Mouse (Mus musculus) heart, adult 11 months (tissue): ENCODE results near the gene Kdm5d.

ENCODE experiments used
- DNase-seq: peaks from one replicate; pipeline ENCODE4 v3.0.0; 2022

Gene Kdm5d

DNA sequence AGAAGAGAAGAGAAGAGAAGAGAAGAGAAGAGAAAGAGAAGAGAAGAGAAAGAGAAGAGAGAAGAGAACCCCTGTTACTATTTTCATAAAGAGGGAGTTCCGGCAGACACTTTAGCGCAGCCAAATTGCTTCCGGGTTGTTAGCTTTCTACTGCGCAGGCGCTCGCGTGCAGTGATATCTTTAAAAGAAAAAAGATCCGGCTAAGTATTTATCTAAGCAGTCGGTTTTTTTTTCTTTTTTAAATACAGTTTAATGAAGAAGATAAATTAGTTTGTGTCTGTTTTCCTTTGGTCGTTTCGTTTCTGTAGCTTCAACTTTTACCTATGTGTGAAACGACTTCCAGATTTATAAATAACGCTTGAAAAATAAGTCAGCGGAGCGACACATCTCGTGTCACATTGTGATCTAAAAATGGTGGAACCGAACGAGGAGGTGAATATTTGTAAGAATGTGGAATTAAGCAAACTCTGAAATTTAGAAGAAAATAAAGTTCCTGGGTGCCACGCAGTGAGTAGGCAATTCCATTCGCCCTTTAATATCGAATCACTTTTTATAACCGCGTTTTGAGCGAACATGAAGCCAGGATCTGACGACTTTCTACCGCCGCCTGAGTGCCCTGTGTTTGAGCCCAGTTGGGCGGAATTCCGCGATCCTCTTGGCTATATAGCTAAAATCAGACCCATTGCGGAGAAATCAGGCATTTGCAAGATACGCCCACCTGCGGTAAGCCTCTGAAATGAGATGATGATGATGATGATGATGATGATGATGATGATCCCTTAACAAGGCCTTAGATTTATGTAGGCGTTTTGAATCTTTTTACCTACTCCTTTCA lies at the start of gene Kdm5d:
Gene Kdm5d (plus strand): TSS at position 396 of the 835 bp plus-strand sequence.
- DNase-seq, result peak; percentile 92

DNA sequence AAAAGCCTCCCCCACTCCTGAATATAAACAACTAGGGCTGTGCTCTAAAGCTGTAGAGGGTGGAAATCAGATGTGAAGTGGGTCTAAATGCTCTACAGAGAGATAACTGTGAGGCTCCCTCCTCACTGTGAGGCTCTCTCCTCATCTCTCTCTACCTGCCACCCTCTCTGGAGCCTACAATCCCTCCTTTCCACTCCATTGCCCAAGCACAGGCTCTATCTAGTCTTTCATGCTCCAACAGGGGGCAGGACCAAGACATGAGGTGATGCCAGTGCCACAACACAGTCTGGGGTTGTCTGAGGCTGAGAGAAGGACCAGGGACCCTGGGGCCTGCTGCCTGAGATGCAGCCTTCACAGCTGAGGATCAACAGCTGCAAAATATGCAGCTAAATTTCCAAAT lies 25.2 kb upstream of the Kdm5d start:
- peak; percentile 39 for DNase-seq

DNA sequence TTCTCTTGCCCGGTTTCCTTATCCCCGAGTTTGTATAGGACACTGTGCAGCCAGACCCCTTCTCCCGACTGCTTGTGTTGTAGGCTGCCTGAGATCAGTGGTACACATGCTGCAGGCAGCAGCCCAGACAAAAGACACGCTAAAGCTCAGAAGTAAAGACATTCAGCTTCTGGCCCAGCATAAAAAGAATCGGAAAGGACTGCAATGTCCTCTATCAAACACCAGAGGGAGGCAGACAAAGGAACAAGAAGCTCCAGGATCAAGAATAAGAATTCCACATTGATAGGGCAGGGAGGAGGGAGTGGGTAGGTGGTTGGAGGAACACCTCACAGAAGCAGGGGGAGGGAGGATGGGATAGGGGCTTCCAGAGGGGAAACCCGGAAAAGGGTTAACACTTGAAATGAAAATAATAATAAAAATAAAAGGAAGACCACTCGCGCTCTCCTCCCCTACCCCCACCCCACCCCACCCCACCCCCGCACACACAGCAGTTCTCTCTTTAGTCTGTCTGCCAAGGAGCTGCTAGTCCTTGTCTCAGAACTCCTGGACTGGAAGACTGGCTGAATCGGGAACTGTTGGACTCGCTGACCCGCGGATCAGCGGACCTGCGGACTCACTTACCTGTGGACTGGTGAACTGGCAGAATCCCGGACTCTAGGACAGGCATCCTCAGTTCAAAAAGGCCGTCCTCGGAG lies 24.6 kb upstream of the Kdm5d start:
- peak; percentile 56 for DNase-seq
